Mouse (Mus musculus) gastrocnemius, postnatal 4 days (tissue): ENCODE measurements at regions not wholly inside any gene's neighbourhood (a gene's known extent, or its start where the extent isn't known, plus 50 kb on each side); places are given as distances from the start of the nearest gene placed in this dataset.

ENCODE experiments used
- DNase-seq, 2 experiments: peaks; one replicate each; pipeline ENCODE4 v3.0.0; 2021 to 2022; ENCODE audit warnings: low spot score in 2 of 2, mixed read lengths in 2 of 2

DNA sequence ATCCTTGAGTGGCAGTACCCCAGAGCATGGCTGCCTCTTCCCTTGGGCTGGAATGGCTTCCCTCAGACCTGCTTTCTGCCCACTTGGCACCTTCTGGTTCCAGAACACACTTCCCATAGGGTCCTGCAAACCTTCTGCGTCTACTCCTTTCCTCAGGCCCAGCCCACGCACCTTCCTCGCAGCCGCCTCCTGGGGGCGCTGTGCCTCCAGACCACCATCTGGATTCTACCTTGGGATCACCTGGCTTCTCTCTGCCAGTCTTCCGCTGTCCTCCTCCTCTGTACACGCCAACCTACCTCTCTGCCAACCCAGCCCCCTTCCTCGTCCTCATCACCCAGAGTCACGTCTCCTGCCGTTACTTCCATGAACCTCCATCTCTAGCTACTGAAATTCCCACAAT, 166.0 kb downstream of the Zfp36l1 start:
- no peak for DNase-seq

DNA sequence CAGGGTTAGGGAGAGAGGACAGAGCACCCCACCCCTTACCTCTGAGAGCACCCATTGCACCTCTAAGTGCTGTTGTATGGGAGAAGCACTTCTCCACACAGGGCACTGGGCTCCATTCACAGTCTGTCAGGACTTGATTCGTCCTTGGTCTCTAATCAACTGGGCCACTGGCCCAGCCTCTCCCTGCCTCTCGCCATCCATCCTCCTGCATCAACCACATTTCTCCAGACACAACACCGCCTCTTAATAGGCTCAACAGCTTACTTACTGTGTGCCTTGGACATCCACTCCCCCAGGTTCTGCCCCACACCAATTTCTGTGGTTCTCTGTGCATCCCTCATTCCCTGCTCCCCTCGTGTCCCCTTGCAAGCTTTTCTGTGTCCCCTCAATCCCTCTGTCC, 166.9 kb downstream of the Zfp36l1 start:
- no peak for DNase-seq

DNA sequence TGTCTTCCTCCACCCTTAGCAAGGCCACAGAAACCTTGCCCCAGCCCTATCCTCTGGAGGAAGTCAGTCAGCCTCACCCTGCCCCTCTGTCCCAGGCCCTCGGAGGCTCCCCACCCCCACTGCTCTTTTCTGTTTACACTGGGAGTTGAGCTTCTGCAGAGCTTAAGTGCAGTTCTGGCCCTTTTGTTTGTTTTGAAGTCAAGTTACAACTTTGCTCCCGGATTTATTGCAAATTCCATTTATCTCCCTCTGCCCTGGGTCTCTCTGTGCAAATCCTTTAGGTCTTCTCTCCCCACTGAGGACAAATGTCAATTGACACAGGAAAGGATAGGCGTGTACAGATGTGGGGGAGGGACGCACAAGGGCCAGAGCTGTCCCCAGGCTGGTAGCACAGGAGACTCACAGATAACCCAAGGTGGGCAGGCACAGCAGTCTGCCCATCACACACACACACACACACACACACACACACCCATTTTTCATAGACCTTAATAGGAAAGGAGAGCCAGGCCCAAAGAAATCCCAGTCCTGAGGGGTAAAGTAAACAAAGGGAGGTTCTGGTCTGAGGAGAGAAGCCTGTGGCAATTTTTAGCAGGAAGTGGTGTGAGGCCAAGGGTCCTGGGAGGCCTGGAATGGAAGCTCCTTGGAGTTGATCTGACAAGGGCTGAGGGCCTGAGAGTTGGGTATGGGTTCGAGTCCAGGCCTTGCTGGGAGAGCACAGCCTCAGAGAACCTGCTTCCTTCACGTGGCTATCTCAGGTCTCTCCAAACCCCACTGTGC, 167.9 kb downstream of the Zfp36l1 start:
- peak in 1 of 2 experiments; percentile 52 for DNase-seq

DNA sequence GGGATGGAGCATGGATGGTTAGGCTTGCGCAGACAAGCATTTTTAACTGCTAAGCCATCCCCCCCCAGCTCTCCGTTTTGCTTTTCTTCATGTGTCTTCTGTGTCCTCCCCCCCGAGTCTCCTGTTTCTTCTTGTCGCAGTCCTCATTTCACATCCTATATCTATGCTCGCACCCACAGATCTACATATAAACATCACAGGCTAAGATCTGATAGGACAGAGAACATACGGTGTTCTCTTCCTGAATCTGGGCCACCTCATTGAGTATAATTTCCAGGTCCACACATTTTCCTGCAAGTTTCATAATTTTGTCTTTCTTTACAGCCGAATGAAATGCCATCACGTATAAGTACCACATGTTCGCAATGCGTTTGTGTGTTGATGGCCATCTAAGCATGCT, 168.7 kb downstream of the Zfp36l1 start:
- DNase-seq = no peak

DNA sequence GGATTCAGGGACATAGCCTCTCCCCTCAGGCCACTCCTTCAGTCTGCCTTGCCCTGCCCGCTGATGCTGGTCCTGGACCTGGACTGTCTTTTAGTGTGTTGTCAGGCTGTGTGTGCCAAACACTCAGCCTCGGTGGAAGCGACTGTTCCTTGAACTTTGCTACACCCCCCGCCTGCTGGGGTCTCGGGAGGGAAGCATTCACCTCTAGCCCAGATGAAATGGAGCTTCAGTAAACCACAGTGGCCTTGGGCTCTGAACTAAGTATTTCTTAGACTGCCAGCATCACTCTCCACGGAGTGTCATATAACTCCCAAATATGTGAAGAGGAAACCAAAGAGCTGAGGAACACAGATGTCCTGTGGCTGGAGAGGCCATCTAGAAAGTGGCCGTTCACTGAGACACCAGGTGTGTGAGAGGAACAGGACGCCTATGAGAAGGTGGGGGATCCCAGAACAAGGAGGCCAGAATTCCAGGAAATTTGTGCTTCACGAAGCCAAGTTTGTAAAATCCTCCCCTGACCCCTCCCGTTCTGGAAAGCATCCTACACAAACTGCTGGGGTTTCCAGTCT, 170.2 kb downstream of the Zfp36l1 start:
- DNase-seq = peak in 1 of 2 experiments; percentile 49

DNA sequence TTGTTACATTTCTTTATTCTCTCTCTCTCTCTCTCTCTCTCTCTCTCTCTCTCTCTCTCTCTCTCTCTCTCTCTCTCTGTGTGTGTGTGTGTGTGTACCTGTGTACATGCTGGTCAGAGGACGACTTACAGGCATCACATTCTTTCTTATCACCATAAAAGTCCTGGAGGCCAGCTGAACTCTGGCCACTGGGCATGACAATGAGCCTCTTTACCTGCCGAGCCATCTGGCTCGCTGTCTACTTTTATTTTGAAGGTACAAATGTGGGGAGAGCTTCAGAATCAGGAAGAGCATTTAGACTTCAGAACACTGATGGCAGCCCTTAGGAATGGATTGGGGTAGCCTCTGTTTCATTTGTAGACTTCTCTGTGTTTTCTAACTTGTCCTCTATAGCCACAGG, 171.0 kb downstream of the Zfp36l1 start:
- DNase-seq = no peak

DNA sequence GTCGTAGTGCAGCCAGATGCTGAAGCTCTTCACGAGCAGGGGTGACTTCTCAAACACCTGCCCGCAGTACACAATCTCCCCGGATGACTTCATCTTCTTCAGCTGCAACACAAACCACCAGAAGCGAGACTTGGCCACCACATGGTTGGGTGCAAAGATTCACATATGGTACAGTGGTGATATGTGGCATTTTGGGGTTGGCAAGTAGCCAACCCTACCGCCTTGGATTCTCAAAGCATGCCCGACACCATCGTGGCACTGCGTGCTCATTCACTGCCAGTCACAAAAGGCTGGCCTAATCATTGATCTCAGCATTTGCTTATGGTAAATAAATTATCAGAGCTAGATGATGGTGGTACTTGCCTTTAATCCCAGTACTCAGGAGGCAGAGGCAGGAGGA, 173.4 kb downstream of the Zfp36l1 start:
- no peak for DNase-seq

DNA sequence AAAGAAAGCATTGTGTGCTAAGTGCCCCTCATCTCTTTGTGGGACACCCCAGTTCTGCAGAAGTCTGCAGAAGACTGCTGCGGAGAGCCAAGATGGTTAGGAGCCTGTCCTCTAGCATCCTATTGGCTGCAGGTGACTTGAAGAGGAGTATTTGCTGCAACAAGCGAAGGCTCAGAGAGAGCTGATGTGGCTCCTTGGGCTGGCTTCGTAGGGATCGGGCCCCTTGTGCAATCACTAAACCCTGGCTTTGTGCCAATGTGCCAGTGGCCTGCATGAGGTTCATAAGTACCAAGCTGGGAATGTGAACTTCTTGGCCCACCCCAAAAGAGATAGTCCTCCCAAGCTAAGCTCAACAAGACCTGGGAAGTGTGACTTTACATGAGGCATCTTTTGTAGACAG, 174.9 kb downstream of the Zfp36l1 start:
- DNase-seq = no peak

DNA sequence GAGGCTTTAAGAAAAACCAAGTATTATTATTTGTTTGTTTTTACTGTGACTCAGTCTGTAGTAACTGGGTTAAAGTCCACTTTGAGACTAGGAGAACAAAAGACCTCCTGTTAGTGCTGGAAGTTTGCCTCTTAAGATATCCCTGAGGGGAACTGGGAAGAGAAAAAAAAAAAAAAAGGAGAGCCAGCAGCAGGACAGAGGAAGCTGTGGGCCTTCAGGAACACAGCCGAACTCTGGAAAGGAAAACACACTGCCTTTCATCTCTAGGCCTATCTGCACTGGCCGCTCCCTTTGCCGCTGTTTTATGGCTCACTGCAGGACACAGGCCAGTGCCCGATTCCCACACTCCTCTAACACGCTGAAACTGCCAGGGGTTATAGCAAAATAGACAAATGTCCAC, 176.1 kb downstream of the Zfp36l1 start:
- DNase-seq = no peak

DNA sequence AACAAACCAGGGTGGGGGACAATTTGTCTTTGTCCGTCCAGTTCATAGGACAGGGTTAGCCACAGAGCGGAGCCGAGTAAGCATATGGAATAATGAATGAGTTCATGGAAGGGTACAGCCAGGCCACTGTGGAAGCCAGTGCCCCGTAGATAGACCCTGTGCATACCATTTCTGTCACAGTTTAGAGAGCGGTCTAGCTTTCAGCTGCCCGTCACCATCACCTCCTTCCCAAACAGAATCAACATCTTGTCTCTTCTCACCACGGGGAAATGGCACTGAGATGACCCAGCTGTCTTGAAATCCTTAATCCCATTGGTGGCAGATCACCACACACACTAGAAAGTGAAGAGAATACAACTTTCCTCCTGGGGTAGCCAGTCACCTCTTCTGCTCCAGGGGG, 178.7 kb downstream of the Zfp36l1 start:
- DNase-seq = no peak

DNA sequence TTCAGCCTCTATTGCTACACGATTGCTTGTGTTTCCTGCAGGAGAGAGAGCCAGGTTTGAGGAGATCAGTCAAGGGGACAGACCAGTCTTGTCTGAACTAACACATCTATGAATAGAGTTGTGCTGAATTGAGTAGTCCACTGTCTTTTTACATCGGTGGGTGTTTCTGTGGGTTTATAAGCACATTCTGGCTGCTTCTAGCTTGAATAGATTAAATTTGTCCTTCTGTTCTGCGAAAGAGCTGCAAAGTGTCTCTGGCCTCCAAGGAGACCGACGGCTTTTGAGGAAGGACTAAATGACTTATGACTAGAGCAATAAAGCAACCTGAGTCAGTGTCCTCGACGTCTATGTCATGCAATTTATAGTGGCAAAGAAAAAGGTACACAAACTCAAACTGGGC, 179.9 kb downstream of the Zfp36l1 start:
- DNase-seq = no peak

DNA sequence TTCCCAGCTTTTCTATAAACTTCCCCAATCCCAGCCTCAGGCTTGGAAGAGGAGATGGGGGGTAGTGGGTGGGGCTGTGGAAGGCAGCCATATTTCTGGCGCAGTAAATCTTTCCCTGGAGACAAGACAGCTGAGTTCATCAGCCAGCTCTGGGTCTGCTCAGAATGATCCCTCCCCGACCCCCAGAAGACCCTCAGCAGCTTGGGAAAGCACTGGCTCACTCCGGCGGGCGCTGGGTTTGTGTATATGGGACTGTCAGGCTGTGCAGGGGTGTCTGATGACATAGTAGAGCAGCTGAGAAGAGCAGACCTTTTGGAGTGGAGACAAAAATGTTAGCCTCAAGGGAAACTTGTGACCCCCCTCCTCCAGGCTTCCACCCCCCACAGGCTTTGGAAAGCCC, 181.4 kb downstream of the Zfp36l1 start:
- DNase-seq = no peak

DNA sequence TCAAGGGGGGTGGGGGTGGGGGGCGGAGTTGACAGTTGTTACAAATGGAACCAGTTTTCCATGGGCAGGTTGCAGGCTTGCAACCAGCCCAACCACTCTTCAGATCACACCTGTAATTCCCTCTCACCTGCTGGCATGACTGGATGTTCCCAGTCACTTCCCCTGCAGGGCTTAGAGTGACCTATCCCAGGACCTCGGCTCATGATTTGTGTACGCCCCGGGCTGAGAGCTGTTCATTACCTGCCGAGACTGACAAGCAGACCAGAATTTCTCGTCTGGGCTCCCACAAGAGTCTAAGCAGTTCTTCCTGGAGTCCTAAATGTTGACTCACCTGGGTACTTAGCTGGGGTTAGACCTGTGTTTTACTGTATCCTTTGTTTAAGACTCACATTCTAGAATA, 183.0 kb downstream of the Zfp36l1 start:
- no peak for DNase-seq

DNA sequence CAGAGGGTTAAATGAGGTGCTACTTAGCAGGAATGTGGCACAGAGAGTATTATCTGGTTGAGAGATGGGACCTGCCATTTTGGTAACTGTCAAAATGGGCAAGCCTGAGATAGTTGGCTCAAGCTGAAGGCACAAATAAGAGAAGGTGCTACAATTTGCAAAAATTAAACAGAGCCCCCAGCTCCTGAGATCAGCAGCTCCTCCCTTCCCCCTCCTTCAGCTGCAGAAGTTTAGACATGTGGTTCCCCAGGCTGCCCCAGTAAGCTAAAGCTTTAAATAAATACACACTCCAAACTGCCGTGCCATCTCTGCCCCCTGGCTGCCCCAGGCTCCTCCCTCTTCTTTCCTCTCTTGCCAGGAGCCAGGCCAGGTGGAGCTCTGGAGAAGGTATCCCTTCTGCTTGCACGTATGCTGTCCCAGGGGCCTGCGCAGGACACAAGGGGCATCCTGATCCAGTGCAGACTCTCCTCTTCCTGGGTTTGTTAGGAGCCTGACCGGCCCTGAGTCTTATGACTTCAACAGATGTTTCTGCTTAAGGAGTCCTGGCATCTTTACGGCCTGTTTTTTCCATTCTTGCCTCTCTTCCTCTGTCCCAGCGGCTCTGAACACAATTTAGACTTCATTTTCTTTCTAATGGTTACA, 184.0 kb downstream of the Zfp36l1 start:
- DNase-seq = peak in 1 of 2 experiments; percentile 63

DNA sequence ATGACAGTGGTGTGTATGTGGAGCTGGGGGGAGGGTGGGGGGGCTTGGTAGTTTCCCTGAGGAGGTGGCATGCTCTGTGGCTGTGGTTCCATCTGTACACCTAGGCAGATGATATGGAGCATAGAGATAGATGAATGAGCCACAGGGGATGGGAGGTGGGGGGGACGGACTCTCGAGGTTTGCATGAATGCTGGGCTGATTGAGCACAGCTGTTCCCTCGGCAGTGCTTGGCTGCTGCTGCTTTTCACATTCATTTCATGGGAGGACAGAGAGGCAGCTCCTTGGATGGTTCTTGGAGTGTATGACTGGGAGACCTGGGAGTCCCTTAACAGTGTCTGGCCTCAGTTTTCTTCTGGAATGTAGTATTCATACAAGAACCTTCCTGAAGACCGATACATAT, 184.5 kb downstream of the Zfp36l1 start:
- peak in 1 of 2 experiments; percentile 37 for DNase-seq

DNA sequence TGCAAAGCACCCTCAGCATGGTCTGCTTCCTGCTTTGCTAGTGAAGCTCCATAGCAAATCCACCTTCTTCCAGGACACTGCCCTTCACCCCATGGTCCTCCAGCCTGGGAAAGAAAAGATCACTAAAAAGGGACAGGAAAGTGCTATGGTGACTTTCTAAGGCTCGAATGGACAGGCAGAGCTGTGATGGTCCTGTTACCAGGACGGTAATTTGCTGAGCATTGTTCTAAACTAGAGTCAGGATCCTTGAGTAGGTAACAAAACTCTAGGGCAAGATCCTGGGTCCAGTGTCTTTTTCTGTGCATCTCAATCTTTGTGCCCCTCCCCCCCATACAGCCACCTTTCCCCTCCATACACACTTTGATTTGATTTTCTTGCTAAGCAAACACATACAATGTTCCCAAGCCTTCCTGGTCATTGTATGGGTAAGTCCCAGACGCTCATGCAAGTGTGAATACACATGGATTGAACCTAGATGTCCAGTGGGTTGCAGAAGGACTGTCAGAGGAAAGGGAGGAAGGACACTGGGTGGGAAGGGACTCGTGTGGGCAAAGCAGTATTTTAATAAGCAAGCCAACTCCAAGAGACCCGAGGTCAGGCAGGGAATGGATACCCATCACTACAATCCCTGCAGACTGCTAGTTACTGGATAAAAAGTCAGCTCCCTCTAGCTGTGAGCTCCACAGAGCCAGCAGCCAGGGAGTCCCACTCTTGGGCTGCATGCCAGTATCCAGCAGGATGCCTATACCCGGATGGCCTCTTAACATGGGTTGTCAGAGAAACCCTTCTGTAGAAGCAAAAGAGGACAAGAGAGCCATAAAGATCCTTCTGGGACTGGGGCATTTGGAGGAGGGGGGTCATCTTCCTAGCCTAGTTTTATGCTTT, 186.9 kb downstream of the Zfp36l1 start:
- peak in 1 of 2 experiments; percentile 72 for DNase-seq

DNA sequence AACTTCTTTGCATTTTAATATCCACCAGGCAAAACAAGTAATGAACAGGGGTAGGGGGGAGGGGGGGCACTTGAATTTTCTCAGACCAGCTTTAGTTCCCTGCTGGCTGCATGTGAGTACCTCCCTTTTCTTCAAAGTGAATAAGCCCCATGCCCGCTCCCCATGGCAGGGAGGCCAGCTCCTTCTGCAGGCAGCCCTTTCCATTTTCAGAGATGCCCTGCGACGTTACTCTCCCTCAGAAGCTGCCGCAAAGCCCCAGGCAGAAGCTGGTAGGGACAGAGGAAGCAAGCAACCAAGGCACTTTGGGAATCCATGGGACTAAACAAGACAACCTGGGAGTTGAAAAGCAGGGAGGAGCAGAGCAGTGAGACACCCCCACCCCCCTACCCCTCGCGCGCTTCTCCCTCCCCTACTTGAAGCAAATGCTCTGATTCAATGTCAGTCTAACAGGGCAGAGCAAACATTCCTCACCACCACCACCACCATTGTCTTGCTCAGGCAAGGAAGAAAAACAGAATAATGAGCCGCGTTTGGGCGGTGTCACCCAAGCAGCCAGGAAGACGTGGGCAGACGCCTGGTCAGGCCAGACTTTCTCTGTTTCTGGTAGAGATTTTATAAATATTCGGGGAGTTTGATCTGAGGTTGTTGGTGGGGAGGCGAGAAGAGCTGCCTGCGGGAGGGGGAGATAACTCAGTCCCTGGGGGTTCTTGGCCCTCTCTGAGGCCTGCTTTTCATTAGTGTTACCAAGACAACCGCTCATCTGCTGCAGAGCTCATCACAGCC, 187.7 kb downstream of the Zfp36l1 start:
- DNase-seq = peak in 1 of 2 experiments; percentile 28

DNA sequence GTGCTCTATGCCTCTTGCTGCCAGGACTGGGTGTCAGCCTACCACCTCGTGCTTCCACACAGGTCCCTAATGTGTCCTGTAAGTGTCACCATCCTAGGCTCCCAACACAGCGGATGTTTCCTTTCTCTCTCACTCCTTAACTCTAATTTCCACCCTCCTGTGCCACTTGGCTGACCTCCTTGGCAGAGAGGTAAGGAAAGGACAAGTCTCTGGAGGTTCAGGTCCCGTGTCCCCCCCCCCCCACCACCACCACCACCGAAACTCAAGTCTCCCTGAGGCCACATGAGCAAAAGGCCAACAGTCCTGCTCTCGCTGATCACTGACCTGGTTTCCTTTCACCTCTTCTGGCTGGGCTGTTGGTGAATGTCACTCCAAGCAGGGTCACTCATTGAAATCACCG, 189.0 kb downstream of the Zfp36l1 start:
- no peak for DNase-seq

DNA sequence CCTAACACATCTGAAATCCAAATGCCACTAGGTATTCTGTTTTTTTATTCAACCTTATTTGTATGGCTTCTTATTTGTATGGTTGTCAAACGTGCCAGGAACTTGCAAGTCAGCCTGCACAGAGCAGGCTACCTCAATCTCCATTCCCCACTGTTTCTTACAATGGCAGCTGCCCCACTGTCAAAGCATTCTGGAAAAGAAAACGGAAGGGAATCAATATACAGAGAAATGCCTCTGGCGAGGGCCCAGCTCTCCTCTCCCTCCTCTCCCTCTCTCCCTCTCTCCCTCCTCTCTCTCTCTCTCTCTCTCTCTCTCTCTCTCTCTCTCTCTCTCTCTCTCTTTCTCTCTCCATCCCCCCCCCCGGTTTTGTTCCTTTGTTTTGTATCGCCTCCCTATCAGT, 191.0 kb downstream of the Zfp36l1 start:
- no peak for DNase-seq

DNA sequence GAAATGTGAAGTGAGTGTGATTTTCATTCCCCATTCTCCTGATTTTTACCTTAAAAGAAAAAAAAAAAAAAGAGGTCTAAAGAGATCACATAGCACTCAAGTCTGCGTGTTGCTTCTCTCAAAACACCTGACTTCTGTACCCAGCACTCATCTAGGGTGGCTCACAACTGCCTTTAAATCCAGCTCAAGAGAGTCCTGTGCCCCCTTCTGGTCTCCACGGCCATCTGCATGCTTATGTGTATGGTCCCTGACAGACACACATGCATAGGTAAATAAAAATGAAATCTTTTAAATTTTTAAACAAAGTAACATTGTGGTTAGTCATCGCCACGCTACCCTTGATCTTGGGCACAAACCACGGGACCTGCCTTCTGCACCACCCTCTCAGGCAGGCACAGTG, 193.8 kb downstream of the Zfp36l1 start:
- no peak for DNase-seq
